Mouse (Mus musculus): ENCODE results near the gene Glp2r. TPM values are rescaled to one million over a fixed set of nuclear protein-coding genes. Genes with fewer than 3 reads are reported as not detected.
A peak's percentile ranks its signal among the peaks of the same experiment; 100 is the strongest.

Glp2r gene
- polyA plus RNA-seq, 1 experiment: not detected

GRCm38 (mm10) chr11:67801169-67801568 is 30.2 kb upstream of the Glp2r start:
- Histone ChIP-seq H3K36me3 (ENCODE audit: control insufficient read depth, insufficient read depth, low read length) (no peaks in the 10 kb centered on the region), H3K27me3 (replicated peaks; ENCODE audit: control insufficient read depth, insufficient read depth, low read length) (no peaks in the 10 kb centered on the region), H3K27ac (ENCODE audit: insufficient read depth, low read depth, low read length) (no peak overlapping the region), H3K4me1 (ENCODE audit: control insufficient read depth, insufficient read depth, low read length) (no peaks in the 10 kb centered on the region), H3K4me3 (ENCODE audit: insufficient read depth, low read depth, low read length) (no peak overlapping the region)
- WGBS: 32% methylated on average over 8 of the region's 8 CpGs
- TF ChIP-seq POLR2A (IDR thresholded peaks at IDR 0.05; ENCODE audit: low read depth, low read length) (no peak), CTCF (conservative IDR thresholded peaks at IDR 0.05; ENCODE audit: insufficient read depth, insufficient read length, low read depth, low read length) (no peak)
- DNase-seq: no peak

- no peaks in the 10 kb centered on the region for H3K36me3 ChIP-seq (ENCODE audit: control insufficient read depth, insufficient read depth, low read length)
- no peaks in the 10 kb centered on the region for H3K27me3 ChIP-seq (replicated peaks; ENCODE audit: control insufficient read depth, insufficient read depth, low read length)
- H3K27ac ChIP-seq (ENCODE audit: insufficient read depth, low read depth, low read length): no peak overlapping the region
- no peak overlapping the region for H3K4me3 ChIP-seq (ENCODE audit: insufficient read depth, low read depth, low read length)
- no peak for TF ChIP-seq CTCF (conservative IDR thresholded peaks at IDR 0.05; ENCODE audit: insufficient read depth, insufficient read length, low read depth, low read length)
- no peak for TF ChIP-seq POLR2A (IDR thresholded peaks at IDR 0.05; ENCODE audit: low read depth, low read length)
- H3K4me1 ChIP-seq (ENCODE audit: control insufficient read depth, insufficient read depth, low read length): no peaks in the 10 kb centered on the region
- no peak for DNase-seq
Measured at GRCm38 (mm10) chr11:67800130-67800723, 29.3 kb upstream of the Glp2r start.

GRCm38 (mm10) chr11:67797931-67798330 is 27.0 kb upstream of the Glp2r start, which contains the start of gene Dhrs7c:
Dhrs7c (plus strand) TSS chr11:67798187.
- Histone ChIP-seq H3K27ac (ENCODE audit: insufficient read depth, low read depth, low read length) (no peak within 1 kb of the TSS), H3K36me3 (ENCODE audit: control insufficient read depth, insufficient read depth, low read length) (no peaks in the 10 kb centered on the region), H3K4me1 (ENCODE audit: control insufficient read depth, insufficient read depth, low read length) (no peaks in the 10 kb centered on the region), H3K4me3 (ENCODE audit: insufficient read depth, low read depth, low read length) (no peak within 1 kb of the TSS), H3K27me3 (replicated peaks; ENCODE audit: control insufficient read depth, insufficient read depth, low read length) (no peaks in the 10 kb centered on the region)
- 71% methylated on average over 7 of the region's 7 CpGs for WGBS
- DNase-seq: no peak
- TF ChIP-seq POLR2A (IDR thresholded peaks at IDR 0.05; ENCODE audit: low read depth, low read length) (no peak), CTCF (conservative IDR thresholded peaks at IDR 0.05; ENCODE audit: insufficient read depth, insufficient read length, low read depth, low read length) (no peak)

GRCm38 (mm10) chr11:67790182-67790581 is 19.2 kb upstream of the Glp2r start:
- H3K27ac ChIP-seq (ENCODE audit: insufficient read depth, low read depth, low read length): no peak overlapping the region
- no peaks in the 10 kb centered on the region for H3K27me3 ChIP-seq (replicated peaks; ENCODE audit: control insufficient read depth, insufficient read depth, low read length)
- H3K4me3 ChIP-seq (ENCODE audit: insufficient read depth, low read depth, low read length): no peak overlapping the region
- no peaks in the 10 kb centered on the region for H3K4me1 ChIP-seq (ENCODE audit: control insufficient read depth, insufficient read depth, low read length)
- TF ChIP-seq POLR2A (IDR thresholded peaks at IDR 0.05; ENCODE audit: low read depth, low read length) (no peak), CTCF (conservative IDR thresholded peaks at IDR 0.05; ENCODE audit: insufficient read depth, insufficient read length, low read depth, low read length) (no peak)
- no peak for DNase-seq
- no peaks in the 10 kb centered on the region for H3K36me3 ChIP-seq (ENCODE audit: control insufficient read depth, insufficient read depth, low read length)
- 53% methylated on average over 11 of the region's 11 CpGs for WGBS

- H3K36me3 ChIP-seq (ENCODE audit: control insufficient read depth, insufficient read depth, low read length): no peaks in the 10 kb centered on the region
- TF ChIP-seq POLR2A (IDR thresholded peaks at IDR 0.05; ENCODE audit: low read depth, low read length) (no peak), CTCF (conservative IDR thresholded peaks at IDR 0.05; ENCODE audit: insufficient read depth, insufficient read length, low read depth, low read length) (no peak)
- no peaks in the 10 kb centered on the region for H3K27me3 ChIP-seq (replicated peaks; ENCODE audit: control insufficient read depth, insufficient read depth, low read length)
- 80% methylated on average over 12 of the region's 12 CpGs for WGBS
- no peak within 1 kb of the TSS for H3K27ac ChIP-seq (ENCODE audit: insufficient read depth, low read depth, low read length)
- DNase-seq: no peak
- H3K4me1 ChIP-seq (ENCODE audit: control insufficient read depth, insufficient read depth, low read length): no peaks in the 10 kb centered on the region
- no peak within 1 kb of the TSS for H3K4me3 ChIP-seq (ENCODE audit: insufficient read depth, low read depth, low read length)
Measured at GRCm38 (mm10) chr11:67774379-67774778, 3.4 kb upstream of the Glp2r start, which contains the start of gene Gsg1l2. Gsg1l2 (plus strand) TSS chr11:67774608.

- no peak for TF ChIP-seq POLR2A (IDR thresholded peaks at IDR 0.05; ENCODE audit: low read depth, low read length)
- no peak; the same call in 1 of the 2 replicates for TF ChIP-seq CTCF (conservative IDR thresholded peaks at IDR 0.05; ENCODE audit: insufficient read depth, insufficient read length, low read depth, low read length)
- peak; percentile 39 for DNase-seq
- Histone ChIP-seq H3K4me3 (ENCODE audit: insufficient read depth, low read depth, low read length) (no peak overlapping the region), H3K27ac (ENCODE audit: insufficient read depth, low read depth, low read length) (no peak overlapping the region), H3K27me3 (replicated peaks; ENCODE audit: control insufficient read depth, insufficient read depth, low read length) (no peaks in the 10 kb centered on the region), H3K36me3 (ENCODE audit: control insufficient read depth, insufficient read depth, low read length) (no peaks in the 10 kb centered on the region), H3K4me1 (ENCODE audit: control insufficient read depth, insufficient read depth, low read length) (no peaks in the 10 kb centered on the region)
- WGBS: 15% methylated on average over 8 of the region's 8 CpGs
Measured at GRCm38 (mm10) chr11:67772577-67772976, 1.6 kb upstream of the Glp2r start.

- no peak overlapping the region for H3K27ac ChIP-seq (ENCODE audit: insufficient read depth, low read depth, low read length)
- H3K4me3 ChIP-seq (ENCODE audit: insufficient read depth, low read depth, low read length): no peak overlapping the region
- whole genome bisulfite sequencing: 94% methylated on average over 2 of the region's 2 CpGs
- H3K36me3 ChIP-seq (ENCODE audit: control insufficient read depth, insufficient read depth, low read length): no peaks in the 10 kb centered on the region
- no peak for TF ChIP-seq POLR2A (IDR thresholded peaks at IDR 0.05; ENCODE audit: low read depth, low read length)
- TF ChIP-seq CTCF (conservative IDR thresholded peaks at IDR 0.05; ENCODE audit: insufficient read depth, insufficient read length, low read depth, low read length): no peak
- no peak for DNase-seq
- no peaks in the 10 kb centered on the region for H3K27me3 ChIP-seq (replicated peaks; ENCODE audit: control insufficient read depth, insufficient read depth, low read length)
- H3K4me1 ChIP-seq (ENCODE audit: control insufficient read depth, insufficient read depth, low read length): no peaks in the 10 kb centered on the region
Measured at GRCm38 (mm10) chr11:67771691-67772090, 738 bp upstream of the Glp2r start.
